Mouse (Mus musculus) frontal cortex, adult (tissue): ENCODE data around the gene Tbxas1.

Experiments used
- ATAC-seq: cut with Nextera tagmentation; 2 replicates; pipeline ENCODE4 v1.9.2; 2017; ENCODE audit warnings: mild to moderate bottlenecking, moderate library complexity, mixed read lengths; ENCODE audit not compliant: low TSS enrichment

The Tbxas1 gene

GRCm38 (mm10) chr6:38922517-38922916, 47.3 kb downstream of the Tbxas1 start:
- no peak for ATAC-seq

- no peak for ATAC-seq
Observed at GRCm38 (mm10) chr6:38923450-38923849, 48.2 kb downstream of the Tbxas1 start.

GRCm38 (mm10) chr6:38923870-38924817, 48.9 kb downstream of the Tbxas1 start:
- no peak for ATAC-seq

GRCm38 (mm10) chr6:38925719-38926118, 50.5 kb downstream of the Tbxas1 start:
- no peak for ATAC-seq

GRCm38 (mm10) chr6:38926135-38926962, 51.1 kb downstream of the Tbxas1 start:
- ATAC-seq = no peak

- ATAC-seq = no peak
Observed at GRCm38 (mm10) chr6:38926963-38927361, 51.8 kb downstream of the Tbxas1 start.

- ATAC-seq = no peak
Observed at GRCm38 (mm10) chr6:38928489-38928888, 53.3 kb downstream of the Tbxas1 start.

GRCm38 (mm10) chr6:38936009-38936408, 60.8 kb downstream of the Tbxas1 start:
- ATAC-seq = no peak

- ATAC-seq = no peak
Observed at GRCm38 (mm10) chr6:38938421-38938820, 63.2 kb downstream of the Tbxas1 start.

GRCm38 (mm10) chr6:38939096-38939495, 63.9 kb downstream of the Tbxas1 start:
- no peak for ATAC-seq

GRCm38 (mm10) chr6:38941016-38941415, 65.8 kb downstream of the Tbxas1 start:
- ATAC-seq = no peak; the same call in 1 of the 2 replicates

GRCm38 (mm10) chr6:38942771-38943170, 67.6 kb downstream of the Tbxas1 start:
- no peak for ATAC-seq

- ATAC-seq = no peak
Observed at GRCm38 (mm10) chr6:38944392-38944791, 69.2 kb downstream of the Tbxas1 start.

- no peak for ATAC-seq
Observed at GRCm38 (mm10) chr6:38944826-38945225, 69.6 kb downstream of the Tbxas1 start.

GRCm38 (mm10) chr6:38945681-38946080, 70.5 kb downstream of the Tbxas1 start:
- no peak for ATAC-seq

GRCm38 (mm10) chr6:38947282-38947681, 72.1 kb downstream of the Tbxas1 start:
- ATAC-seq = no peak

- ATAC-seq = no peak
Observed at GRCm38 (mm10) chr6:38949683-38950161, 74.5 kb downstream of the Tbxas1 start.

- no peak for ATAC-seq
Observed at GRCm38 (mm10) chr6:38950341-38950740, 75.1 kb downstream of the Tbxas1 start.

GRCm38 (mm10) chr6:38950838-38951237, 75.6 kb downstream of the Tbxas1 start:
- no peak for ATAC-seq

GRCm38 (mm10) chr6:38956641-38957040, 81.4 kb downstream of the Tbxas1 start:
- ATAC-seq = no peak

GRCm38 (mm10) chr6:38957246-38957645, 82.0 kb downstream of the Tbxas1 start:
- no peak for ATAC-seq

- ATAC-seq = no peak
Observed at GRCm38 (mm10) chr6:38959502-38959901, 84.3 kb downstream of the Tbxas1 start.
